Mouse (Mus musculus) cortical plate, adult 2 months (tissue): ENCODE results near the gene Gm49486. TPM values are rescaled to one million over a fixed set of nuclear protein-coding genes. Genes with fewer than 3 reads are reported as not detected.

Experiments used
- H3K27ac ChIP-seq: fragments of 200-500 bp; 2 replicates; pipeline ENCODE4 v1.5.1; 2012; ENCODE audit warnings: low read length, control low read depth, inconsistent platforms; ENCODE audit not compliant: insufficient read depth
- H3K4me1 ChIP-seq: fragments of 200-500 bp; 2 replicates; pipeline ENCODE4 v1.6.1; 2011; ENCODE audit warnings: low read length; ENCODE audit not compliant: control insufficient read depth, insufficient read depth
- H3K4me3 ChIP-seq: fragments of 200-500 bp; 2 replicates; pipeline ENCODE4 v1.5.1; 2011; ENCODE audit warnings: mild to moderate bottlenecking, low read length, control low read depth; ENCODE audit not compliant: insufficient read depth
- CTCF ChIP-seq: fragments of 200-500 bp; IDR thresholded peaks from 2 replicates; pipeline ENCODE4 v1.5.1; 2011; ENCODE audit warnings: mild to moderate bottlenecking, control low read depth, low read length; ENCODE audit not compliant: insufficient read depth; ENCODE audit errors: extremely low read depth
- POLR2A ChIP-seq: fragments of 200-500 bp; IDR thresholded peaks from 2 replicates; pipeline ENCODE4 v1.6.1; 2011; ENCODE audit warnings: mild to moderate bottlenecking, low read length, control low read depth; ENCODE audit not compliant: insufficient read depth; ENCODE audit errors: extremely low read depth
- polyA plus RNA-seq: library from polyadenylated mRNA; depleted of rRNA; stranded (reverse); fragments of >200 nt; gene quantifications from 2 replicates; pipeline ENCODE4 v1.2.3, GENCODE M21; 2012

Gene Gm49486
- polyA plus RNA-seq, 1 experiment: 1.2 TPM

DNA sequence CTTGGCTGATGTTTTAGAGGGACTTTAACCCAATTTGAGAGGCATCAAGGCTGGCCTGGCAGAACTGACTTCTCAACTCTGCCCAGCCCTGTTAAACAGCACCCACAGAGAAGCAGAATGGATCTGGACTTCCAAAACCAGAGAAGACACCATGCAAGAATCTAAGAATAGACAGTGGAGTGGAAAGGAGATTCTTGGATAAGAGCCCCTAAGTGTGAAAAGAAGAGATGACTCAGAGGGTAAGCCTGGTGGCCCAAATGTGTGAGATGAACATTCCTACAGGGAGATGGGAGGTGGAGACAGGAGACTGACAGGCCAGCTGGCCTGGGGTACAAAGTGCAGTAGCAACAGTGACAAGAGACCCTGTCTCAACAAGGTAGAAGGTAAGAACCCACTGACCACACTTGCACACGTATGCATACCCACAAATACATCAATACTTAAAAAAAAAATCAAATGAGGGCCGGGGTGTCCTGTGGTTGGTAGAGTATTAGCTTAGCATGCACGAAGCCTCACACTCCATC is 33.7 kb downstream of the Gm49486 start:
- no peak overlapping the region for H3K27ac ChIP-seq
- no peak overlapping the region for H3K4me3 ChIP-seq
- no peaks in the 10 kb centered on the region for H3K4me1 ChIP-seq
- TF ChIP-seq POLR2A (no peak), CTCF (no peak)

DNA sequence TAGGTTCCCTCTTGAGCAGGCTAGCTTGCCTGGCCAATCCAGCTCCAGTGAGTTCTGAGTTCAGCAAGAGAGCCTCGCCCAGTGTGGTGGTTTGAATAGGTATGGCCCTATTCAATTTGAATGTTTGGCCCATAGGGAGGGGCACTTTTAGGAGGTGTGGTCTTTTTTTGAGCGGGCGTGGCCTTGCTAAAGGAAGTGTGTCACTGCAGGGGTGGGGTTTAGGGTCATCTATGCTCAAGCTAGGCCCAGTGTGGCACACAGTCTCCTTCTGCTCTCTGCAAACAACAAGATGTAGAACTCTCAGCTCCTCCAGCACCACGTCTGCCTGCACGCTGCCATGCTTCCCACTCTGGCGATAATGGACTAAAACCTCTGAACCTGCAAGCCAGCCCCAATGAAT is 34.5 kb downstream of the Gm49486 start:
- Histone ChIP-seq H3K4me3 (no peak overlapping the region), H3K4me1 (no peaks in the 10 kb centered on the region), H3K27ac (no peak overlapping the region)
- TF ChIP-seq CTCF (no peak), POLR2A (no peak)

DNA sequence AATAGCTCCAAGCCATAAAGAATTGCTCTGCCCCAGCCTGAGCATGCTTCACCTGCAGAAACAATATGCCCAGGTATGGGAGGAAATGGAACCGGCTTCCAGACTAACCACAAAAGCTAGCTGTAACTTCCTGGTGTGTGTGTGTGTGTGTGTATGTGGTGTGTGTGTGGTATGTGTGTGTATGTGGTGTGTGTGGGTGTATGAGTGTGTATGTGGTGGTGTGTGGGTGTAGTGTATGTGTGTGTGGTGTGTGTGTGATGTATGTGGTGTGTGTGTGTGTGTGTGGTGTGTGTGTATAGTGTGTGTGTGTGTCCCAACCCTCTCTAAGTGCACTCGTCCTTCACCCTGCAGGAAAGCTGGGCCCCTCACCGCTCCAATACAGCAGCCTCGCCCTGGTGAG is 36.2 kb downstream of the Gm49486 start:
- no peak overlapping the region for H3K4me3 ChIP-seq
- no peak overlapping the region for H3K27ac ChIP-seq
- TF ChIP-seq CTCF: no peak
- TF ChIP-seq POLR2A: no peak
- no peaks in the 10 kb centered on the region for H3K4me1 ChIP-seq

DNA sequence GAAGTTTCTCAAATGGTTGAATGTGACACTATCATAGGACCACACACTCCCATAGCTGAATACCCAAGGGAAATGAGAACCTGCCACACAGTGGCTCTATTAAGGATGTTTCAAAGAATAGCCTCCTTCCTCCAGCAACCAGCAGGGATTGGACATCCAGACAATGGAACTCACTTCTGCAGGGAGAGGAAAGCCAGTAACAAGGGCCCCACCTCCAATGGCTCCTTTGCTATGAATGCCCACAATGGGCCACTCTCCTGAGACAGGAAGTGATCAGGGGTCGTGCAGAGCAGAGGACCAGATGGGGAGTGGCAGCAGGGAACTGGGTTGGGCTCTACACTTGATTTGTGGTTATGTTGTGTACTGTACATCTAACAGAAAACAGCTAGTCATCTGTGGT is 39.3 kb downstream of the Gm49486 start:
- TF ChIP-seq CTCF (no peak), POLR2A (no peak)
- Histone ChIP-seq H3K4me1 (no peaks in the 10 kb centered on the region), H3K27ac (no peak overlapping the region), H3K4me3 (no peak overlapping the region)

DNA sequence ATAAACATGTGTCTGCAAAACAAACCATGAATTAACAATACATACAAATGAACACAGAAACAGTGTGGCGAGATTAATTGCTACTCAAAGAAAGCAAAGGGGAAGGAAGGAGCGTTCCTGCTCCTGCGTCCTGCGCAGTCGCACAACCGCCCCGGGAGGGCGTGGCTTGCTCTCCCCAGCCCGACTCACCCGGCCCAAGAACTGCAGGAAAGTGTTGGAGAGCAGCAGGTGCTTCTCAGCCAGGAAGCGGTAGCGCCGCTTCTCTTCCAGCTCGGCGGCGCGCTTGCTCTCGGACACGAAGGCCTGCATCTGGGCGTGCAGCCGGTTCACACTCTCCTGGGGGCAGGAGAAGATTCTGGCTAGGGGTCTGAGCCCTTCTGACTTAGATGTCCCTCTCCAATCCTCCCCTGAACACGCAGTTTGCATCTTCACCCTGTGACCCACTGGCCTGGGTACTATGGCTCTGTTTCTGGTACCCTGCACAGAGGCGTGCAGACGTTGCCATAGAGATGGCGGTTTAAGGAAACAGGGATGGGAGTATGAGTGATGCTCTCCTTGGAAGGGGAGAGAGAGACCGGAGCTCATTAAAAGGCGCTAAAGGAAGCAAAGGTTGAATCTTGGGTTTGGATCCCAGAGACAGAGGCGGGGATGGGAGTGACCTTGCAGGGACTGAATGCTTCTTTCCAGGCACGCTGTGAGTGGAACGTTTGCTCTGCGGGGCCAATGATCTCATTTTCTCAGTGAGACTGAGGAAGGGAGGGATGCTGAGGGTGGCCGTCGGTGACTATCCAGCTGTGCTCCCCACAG is 41.3 kb downstream of the Gm49486 start:
- no peak for TF ChIP-seq POLR2A
- TF ChIP-seq CTCF: no peak
- peak overlapping the region; percentile 22 for H3K4me3 ChIP-seq
- H3K27ac ChIP-seq: no peak overlapping the region
- H3K4me1 ChIP-seq: no peaks in the 10 kb centered on the region

DNA sequence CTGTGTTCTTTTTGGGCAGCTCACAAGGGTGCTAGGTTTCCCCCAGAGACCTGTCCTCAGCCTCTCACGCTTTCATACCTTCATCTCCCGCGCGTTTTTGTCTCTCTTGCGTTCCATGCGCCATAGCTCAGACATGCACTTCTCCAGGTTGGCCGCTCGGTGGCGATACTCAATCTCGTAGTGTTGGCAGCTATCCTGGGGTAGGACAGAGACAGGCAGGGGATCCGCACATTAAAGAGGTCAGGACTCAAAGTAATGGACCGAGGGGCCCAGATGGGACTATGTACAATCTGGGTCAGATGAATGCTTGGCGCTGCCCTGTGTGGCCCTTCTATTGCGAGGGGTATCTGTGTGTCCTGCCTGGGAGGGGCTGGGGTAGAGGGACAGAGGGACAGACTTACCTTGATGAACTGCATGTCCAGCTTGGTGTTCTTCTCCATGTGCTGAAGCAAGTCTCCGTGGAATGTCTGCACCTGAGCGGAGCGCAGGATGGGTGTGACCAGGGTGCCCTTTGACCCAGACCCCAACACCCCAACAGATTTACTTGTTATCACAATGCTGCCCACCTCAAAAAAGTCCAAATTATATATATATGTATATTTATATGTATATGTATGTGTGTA is 42.0 kb downstream of the Gm49486 start:
- H3K4me1 ChIP-seq: no peaks in the 10 kb centered on the region
- peak overlapping the region; percentile 22 for H3K4me3 ChIP-seq
- no peak for TF ChIP-seq POLR2A
- peak; percentile 69 for TF ChIP-seq CTCF
- H3K27ac ChIP-seq: no peak overlapping the region

DNA sequence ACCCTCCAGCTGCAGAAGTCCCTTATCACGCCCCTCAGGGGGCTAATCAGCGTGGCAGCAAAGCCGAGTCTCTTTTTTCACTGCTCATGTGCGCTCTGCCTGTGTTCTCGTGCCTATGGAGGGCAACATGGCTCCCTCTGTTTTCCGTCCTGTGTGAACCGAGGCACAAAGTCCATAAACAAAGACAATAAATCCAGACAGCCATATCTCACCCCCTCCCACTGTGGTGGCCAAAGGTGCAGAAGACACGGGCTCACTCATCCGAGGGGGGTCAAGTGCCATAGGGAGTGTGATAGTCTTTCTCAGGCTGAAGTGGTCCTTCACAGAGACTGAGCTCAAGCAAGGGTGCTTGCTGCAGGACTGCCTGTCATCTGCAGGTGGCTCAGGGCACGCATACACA is 43.8 kb downstream of the Gm49486 start:
- TF ChIP-seq POLR2A: no peak
- no peak for TF ChIP-seq CTCF
- no peaks in the 10 kb centered on the region for H3K4me1 ChIP-seq
- H3K4me3 ChIP-seq: no peak overlapping the region
- H3K27ac ChIP-seq: no peak overlapping the region

DNA sequence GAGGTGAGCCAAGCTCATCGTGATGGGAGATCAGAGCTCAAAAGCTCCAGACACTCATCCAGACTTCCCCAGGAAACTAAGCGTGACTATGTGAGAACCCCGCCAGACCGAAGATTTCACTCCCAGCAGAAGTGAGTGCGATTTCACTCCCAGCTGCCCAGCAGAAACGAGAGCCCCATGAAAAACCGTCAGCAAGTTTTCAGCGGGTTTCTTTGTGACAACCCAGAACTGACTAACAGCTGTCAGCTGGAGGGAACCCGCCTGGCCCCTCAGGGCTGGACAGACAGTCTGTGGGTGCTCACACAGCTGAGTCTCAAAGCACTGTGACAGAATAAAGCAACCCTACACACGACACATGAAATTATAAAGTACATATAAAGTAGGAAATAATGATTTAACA is 48.5 kb downstream of the Gm49486 start:
- Histone ChIP-seq H3K4me1 (no peaks in the 10 kb centered on the region), H3K4me3 (no peak overlapping the region), H3K27ac (no peak overlapping the region)
- TF ChIP-seq POLR2A (no peak), CTCF (no peak)

DNA sequence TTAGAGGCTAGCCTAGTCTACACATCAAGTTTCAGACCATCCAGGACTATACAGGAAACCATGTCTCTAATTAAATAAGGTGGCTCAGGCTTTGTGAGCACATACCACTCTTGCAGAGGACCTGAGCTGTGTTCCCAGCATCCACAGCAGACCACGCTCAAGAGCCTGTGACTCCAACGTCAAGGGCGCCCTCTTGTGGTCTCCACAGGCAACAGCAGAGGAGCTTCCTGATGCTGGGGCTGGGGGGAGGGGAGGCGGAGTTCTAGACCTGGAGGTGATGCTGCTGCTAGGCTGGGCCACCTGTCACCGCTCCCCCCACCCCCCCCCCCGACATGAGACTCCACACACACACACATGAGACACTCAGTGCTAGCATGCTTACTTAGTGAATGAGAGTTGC is 51.0 kb downstream of the Gm49486 start:
- Histone ChIP-seq H3K4me3 (no peak overlapping the region), H3K27ac (no peak overlapping the region), H3K4me1 (no peaks in the 10 kb centered on the region)
- TF ChIP-seq POLR2A (no peak), CTCF (peak; percentile 24; the same call in 1 of the 2 replicates)

DNA sequence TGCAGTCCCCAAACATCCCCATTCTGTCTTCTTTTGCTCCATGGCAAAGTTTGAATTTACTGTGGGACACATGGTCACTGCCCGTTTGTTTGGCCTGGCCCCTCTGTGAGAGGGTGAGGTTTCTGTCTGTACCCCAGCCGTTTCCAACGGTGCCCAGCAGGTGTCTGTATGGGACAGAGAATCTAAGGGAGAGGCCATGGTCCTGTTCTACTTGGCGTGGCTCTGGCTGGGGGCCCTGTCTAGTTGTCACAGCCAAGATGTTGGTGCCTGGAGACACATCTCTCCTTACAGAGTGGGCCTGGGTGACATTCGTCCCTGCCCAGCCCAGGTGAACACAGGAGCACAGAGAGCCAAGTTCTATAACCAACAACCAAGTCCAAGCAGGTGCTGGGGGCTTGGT is 51.7 kb downstream of the Gm49486 start:
- Histone ChIP-seq H3K4me1 (no peaks in the 10 kb centered on the region), H3K27ac (no peak overlapping the region), H3K4me3 (no peak overlapping the region)
- TF ChIP-seq CTCF (no peak), POLR2A (no peak)
